In genomic region chr3:36942108-36942507, GRCm38 (mm10) we compare ENCODE assay signal across 10 mouse cellular contexts.
DNase-seq lines count a peak whose midpoint lies in the region; ATAC-seq lines count a peak whose summit lies in the region.
"Had no signal": no experiment of that assay in that cellular context is flagged by ENCODE, and none has a peak within 500 bp of the region (broad histone marks: within the 10 kb centered on the region; RNA-seq: fewer than 3 reads in every experiment).

No protein-coding gene starts in this region.

- H3K36me3 ChIP-seq in lung, embryonic 16.5 days (ENCODE audit: control insufficient read depth, insufficient read depth, low read length) = peaks cover 3% of the 10 kb centered on the region

- no peaks in the 10 kb centered on the region for H3K9me3 ChIP-seq in lung, embryonic 16.5 days (ENCODE audit: control insufficient read depth, low read length)
- H3K9me3 ChIP-seq: hindbrain, embryonic 13.5 days had no signal

- no peak overlapping the region for H3K4me2 ChIP-seq in lung, embryonic 16.5 days (ENCODE audit: low read depth, low read length)
- H3K4me2 ChIP-seq: hindbrain, embryonic 13.5 days had no signal

- H3K27ac ChIP-seq in lung, embryonic 16.5 days (ENCODE audit: low read length) = no peak overlapping the region
- H3K27ac ChIP-seq: hindbrain, embryonic 13.5 days had no signal

- H3K27me3 ChIP-seq in lung, embryonic 16.5 days (ENCODE audit: control insufficient read depth, insufficient read depth, low read depth, low read length) = no peaks in the 10 kb centered on the region
- H3K27me3 ChIP-seq: hindbrain, embryonic 13.5 days had no signal

- no peaks in the 10 kb centered on the region for H3K4me1 ChIP-seq in lung, embryonic 16.5 days (replicated peaks; ENCODE audit: control insufficient read depth, insufficient read depth, low read length)

- peak; percentile 86 for ATAC-seq in lung, embryonic 16.5 days (ENCODE audit: low read depth)

- H3K4me3 ChIP-seq in lung, embryonic 16.5 days (ENCODE audit: low read length) = no peak overlapping the region
- H3K4me3 ChIP-seq: hindbrain, embryonic 13.5 days had no signal

- DNase-seq in cerebellum, adult 9-10 months = peak; percentile 5
- no peak for DNase-seq in cerebellum, adult 11 months
- peak; percentile 3 to 11 for DNase-seq in kidney, postnatal 4 days
- no peak for DNase-seq in kidney, postnatal 25 days
- peak; percentile 33 to 55 for DNase-seq in adrenal gland, postnatal 36 days
- no peak for DNase-seq in retina, embryonic 14.5 days (ENCODE audit: low spot score)
- no peak for DNase-seq in cerebellum, postnatal 4 days (ENCODE audit: low spot score in 2 of 2)
- DNase-seq: cerebellum, adult 8-10 months had no signal

- no peak overlapping the region for H3K9ac ChIP-seq in lung, embryonic 16.5 days (ENCODE audit: low read length)
- H3K9ac ChIP-seq: hindbrain, embryonic 13.5 days had no signal

- WGBS in lung, embryonic 16.5 days = 37% methylated on average over 6 of the region's 6 CpGs

Comparison
In these comparisons a context has a peak if more than half of its experiments do, and no peak if none do; other contexts are left out.
1. DNase-seq: peak in cerebellum, adult 9-10 months (single experiment), kidney, postnatal 4 days (2 of 2) and adrenal gland, postnatal 36 days (2 of 2); none in cerebellum, adult 11 months (single experiment), kidney, postnatal 25 days (0 of 2), retina, embryonic 14.5 days (single experiment) and cerebellum, postnatal 4 days (0 of 2).